ENCODE assay signal across 1 mouse cellular context in the genomic region with DNA sequence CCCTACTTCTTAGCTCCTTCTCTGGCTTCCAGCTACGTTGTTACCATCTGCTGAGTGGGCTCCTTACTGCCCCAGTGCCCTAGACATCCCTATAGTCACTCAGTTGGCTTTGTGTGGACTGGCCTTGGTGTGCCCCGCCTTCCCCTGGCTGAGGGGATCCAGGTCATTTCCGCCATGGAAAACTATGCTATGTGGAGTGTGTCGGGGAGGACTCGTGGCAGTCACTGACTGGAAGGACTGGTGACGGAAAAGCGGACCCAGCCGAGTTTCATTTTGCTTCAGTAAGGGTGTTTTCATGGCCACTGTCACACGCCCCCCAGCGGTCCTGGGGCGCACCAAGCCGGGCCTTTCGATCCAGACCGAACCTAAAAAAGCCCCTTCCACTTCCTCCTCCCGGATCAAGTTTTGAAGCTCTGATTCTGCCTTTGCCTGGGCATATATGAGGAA.
A peak's percentile ranks its signal among the peaks of the same experiment; 100 is the strongest.
TF ChIP-seq lines count a peak whose summit lies in the region.

No protein-coding gene starts in this region.

TF ChIP-seq in CH12.LX, 34 proteins besides CTCF, POLR2A, EP300 and RAD21 (continued from another document):
- TF ChIP-seq ETS1 (conservative IDR thresholded peaks at IDR 0.05; ENCODE audit: low read depth, low read length) (peak; percentile 61), TBP (conservative IDR thresholded peaks at IDR 0.05; ENCODE audit: low read depth, low read length) (peak; percentile 45; the same call in 1 of the 2 replicates), SMC3 (IDR thresholded peaks at IDR 0.05; ENCODE audit: low read depth, low read length) (peak; percentile 62), USF2 (conservative IDR thresholded peaks at IDR 0.05; ENCODE audit: low read depth, low read length) (no peak), TCF12 (IDR thresholded peaks at IDR 0.05; ENCODE audit: low read depth, low read length) (no peak), IRF4 (IDR thresholded peaks at IDR 0.05; ENCODE audit: low read depth, low read length) (peak; percentile 81), BHLHE40 (IDR thresholded peaks at IDR 0.05; ENCODE audit: low read depth, low read length) (peak; percentile 64), SIN3A (IDR thresholded peaks at IDR 0.05; ENCODE audit: low read length) (peak; percentile 49), MYC (IDR thresholded peaks at IDR 0.05; ENCODE audit: low read depth, low read length) (peak; percentile 74), NELFE (IDR thresholded peaks at IDR 0.05; ENCODE audit: low read depth, low read length) (peak; percentile 61)
TF ChIP-seq in CH12.LX: peak in this region for 14.
